Mouse (Mus musculus) E14TG2a.4 (cell line): ENCODE data around the gene Lancl2.

Experiments used
- H3K27me3 ChIP-seq: 2 replicates; pipeline ENCODE4 v1.6.1; 2014; ENCODE audit warnings: low read length, control low read depth; ENCODE audit not compliant: insufficient read depth
- H3K36me3 ChIP-seq: 2 replicates; pipeline ENCODE4 v1.6.1; 2014; ENCODE audit warnings: low read length, control low read depth; ENCODE audit not compliant: insufficient read depth
- H3K4me1 ChIP-seq: replicated peaks from 2 replicates; pipeline ENCODE4 v1.6.1; 2014; ENCODE audit warnings: low read depth, low read length, control low read depth
- H3K4me3 ChIP-seq: replicated peaks from 2 replicates; pipeline ENCODE4 v1.5.1; 2014; ENCODE audit warnings: mild to moderate bottlenecking, low read length
- H3K9me3 ChIP-seq: 2 replicates; pipeline ENCODE4 v1.6.1; 2014; ENCODE audit warnings: low read length, control low read depth
- CTCF ChIP-seq: conservative IDR thresholded peaks from 2 replicates; pipeline ENCODE4 v1.5.1; 2014; ENCODE audit warnings: low read length
- NANOG ChIP-seq: IDR thresholded peaks from 2 replicates; pipeline ENCODE4 v1.6.1; 2014; ENCODE audit warnings: borderline replicate concordance, low read length, mixed read lengths
- POU5F1 ChIP-seq: IDR thresholded peaks from 2 replicates; pipeline ENCODE4 v1.6.1; 2014; ENCODE audit warnings: low read length, borderline replicate concordance

Lancl2 gene

GRCm38 (mm10) chr6:57782658-57783057 is 80.3 kb downstream of the Lancl2 start:
- Histone ChIP-seq H3K9me3 (no peaks in the 10 kb centered on the region), H3K27me3 (no peaks in the 10 kb centered on the region), H3K4me1 (no peaks in the 10 kb centered on the region), H3K36me3 (no peaks in the 10 kb centered on the region), H3K4me3 (no peak overlapping the region)
- TF ChIP-seq NANOG, result no peak
- TF ChIP-seq CTCF, result no peak
- TF ChIP-seq POU5F1, result no peak

GRCm38 (mm10) chr6:57784251-57784650 is 81.9 kb downstream of the Lancl2 start:
- no peaks in the 10 kb centered on the region for H3K36me3 ChIP-seq
- no peaks in the 10 kb centered on the region for H3K4me1 ChIP-seq
- H3K27me3 ChIP-seq, result no peaks in the 10 kb centered on the region
- H3K9me3 ChIP-seq, result no peaks in the 10 kb centered on the region
- TF ChIP-seq NANOG, result no peak
- TF ChIP-seq CTCF, result no peak
- TF ChIP-seq POU5F1, result no peak
- no peak overlapping the region for H3K4me3 ChIP-seq

- no peaks in the 10 kb centered on the region for H3K27me3 ChIP-seq
- no peak for TF ChIP-seq POU5F1
- TF ChIP-seq NANOG, result no peak
- TF ChIP-seq CTCF, result no peak
- no peaks in the 10 kb centered on the region for H3K9me3 ChIP-seq
- no peak overlapping the region for H3K4me3 ChIP-seq
- H3K4me1 ChIP-seq, result no peaks in the 10 kb centered on the region
- no peaks in the 10 kb centered on the region for H3K36me3 ChIP-seq
These were observed 85.0 kb downstream of the Lancl2 start for GRCm38 (mm10) chr6:57787376-57787775.
